Mouse (Mus musculus) myocyte (in vitro differentiated cells): ENCODE results near the gene Slc2a13. TPM values are rescaled to one million over a fixed set of nuclear protein-coding genes. Genes with fewer than 3 reads are reported as not detected.

Source experiments
- H3K27me3 ChIP-seq: one replicate; pipeline ENCODE4 v1.6.1; 2011; ENCODE audit not compliant: control insufficient read depth, insufficient read depth, insufficient read length
- H3K36me3 ChIP-seq: one replicate; pipeline ENCODE4 v1.6.1; 2011; ENCODE audit not compliant: control insufficient read depth, insufficient read depth
- H3K4me2 ChIP-seq: one replicate; pipeline ENCODE4 v1.6.1; 2011; ENCODE audit warnings: low read depth, control low read depth
- H3K4me3 ChIP-seq: one replicate; pipeline ENCODE4 v1.5.1; 2011; ENCODE audit warnings: mild to moderate bottlenecking, control low read depth, moderate library complexity
- H3K79me2 ChIP-seq: one replicate; pipeline ENCODE4 v1.6.1; 2011; ENCODE audit not compliant: control insufficient read depth, insufficient read depth
- H3ac ChIP-seq: one replicate; pipeline ENCODE4 v1.6.1; 2011; ENCODE audit not compliant: control insufficient read depth, insufficient read length
- CEBPB ChIP-seq: IDR thresholded peaks from 2 replicates; pipeline ENCODE4 v1.6.1; 2011; ENCODE audit warnings: mild to moderate bottlenecking, moderate library complexity; ENCODE audit not compliant: poor library complexity, insufficient read depth, severe bottlenecking
- E2F4 ChIP-seq: IDR thresholded peaks from one replicate; pipeline ENCODE4 v1.6.1; 2011; ENCODE audit warnings: mild to moderate bottlenecking, control low read depth, moderate library complexity; ENCODE audit not compliant: insufficient read depth
- MAX ChIP-seq: IDR thresholded peaks from one replicate; pipeline ENCODE4 v1.6.1; 2011; ENCODE audit warnings: low read depth, mild to moderate bottlenecking, control low read depth
- MYOD1 ChIP-seq, 3 experiments: IDR thresholded peaks; one replicate each; pipeline ENCODE4 v1.6.1; 2011; ENCODE audit warnings: control low read depth in 2 of 3, low read depth in 2 of 3, mild to moderate bottlenecking in 2 of 3, moderate library complexity in 1 of 3; ENCODE audit not compliant: insufficient read length in 2 of 3, control insufficient read depth in 1 of 3
- MYOG ChIP-seq, 3 experiments: IDR thresholded peaks; one replicate each; pipeline ENCODE4 v1.6.1; 2011; ENCODE audit warnings: control low read depth in 2 of 3, low read depth in 2 of 3, mild to moderate bottlenecking in 2 of 3; ENCODE audit not compliant: insufficient read length in 2 of 3, control insufficient read depth in 1 of 3, insufficient read depth in 1 of 3
- POLR2A ChIP-seq: IDR thresholded peaks from one replicate; pipeline ENCODE4 v1.6.1; 2011; ENCODE audit warnings: low read depth, mild to moderate bottlenecking, control low read depth, moderate library complexity; ENCODE audit not compliant: insufficient read length
- POLR2AphosphoS2 ChIP-seq: IDR thresholded peaks from one replicate; pipeline ENCODE4 v1.6.1; 2011; ENCODE audit warnings: low read depth, control low read depth; ENCODE audit not compliant: insufficient read length
- REST ChIP-seq: IDR thresholded peaks from one replicate; pipeline ENCODE4 v1.6.1; 2011; ENCODE audit warnings: mild to moderate bottlenecking, control low read depth, moderate library complexity; ENCODE audit not compliant: insufficient read depth, insufficient read length
- SRF ChIP-seq: IDR thresholded peaks from one replicate; pipeline ENCODE4 v1.6.1; 2011; ENCODE audit warnings: low read depth; ENCODE audit not compliant: control insufficient read depth, insufficient read length
- TCF12 ChIP-seq: IDR thresholded peaks from one replicate; pipeline ENCODE4 v1.6.1; 2011; ENCODE audit warnings: mild to moderate bottlenecking, control low read depth; ENCODE audit not compliant: poor library complexity, insufficient read depth, severe bottlenecking
- TCF3 ChIP-seq: IDR thresholded peaks from one replicate; pipeline ENCODE4 v1.6.1; 2011; ENCODE audit warnings: low read depth, control low read depth; ENCODE audit not compliant: insufficient read length
- USF1 ChIP-seq: IDR thresholded peaks from one replicate; pipeline ENCODE4 v1.6.1; 2011; ENCODE audit warnings: low read depth, mild to moderate bottlenecking, control low read depth, moderate library complexity
- polyA plus RNA-seq: library from polyadenylated mRNA; unstranded; fragments of >200 nt; fragmentation: generic; extraction: Trizol; gene quantifications from one replicate; pipeline ENCODE4 v1.2.1, GENCODE M21; 2012; ENCODE audit warnings: missing spikeins

The Slc2a13 gene
- polyA plus RNA-seq, 1 experiment, result 0.62 TPM

- no peaks in the 10 kb centered on the region for H3K79me2 ChIP-seq
- H3K4me2 ChIP-seq, result no peak overlapping the region
- H3K36me3 ChIP-seq, result no peaks in the 10 kb centered on the region
- H3K27me3 ChIP-seq, result no peaks in the 10 kb centered on the region
- H3ac ChIP-seq, result no peak overlapping the region
- TF ChIP-seq POLR2AphosphoS2, result no peak
- TF ChIP-seq CEBPB, result no peak
- no peak for TF ChIP-seq MYOG (IDR thresholded peaks at IDR 0.05; ENCODE audit: control insufficient read depth in 1 of 3, insufficient read depth in 1 of 3, insufficient read length in 2 of 3, low read depth in 2 of 3)
- TF ChIP-seq USF1, result no peak
- TF ChIP-seq POLR2A, result no peak
- no peak for TF ChIP-seq MYOD1 (IDR thresholded peaks at IDR 0.05; ENCODE audit: control insufficient read depth in 1 of 3, insufficient read length in 2 of 3, low read depth in 2 of 3)
- TF ChIP-seq REST, result no peak
- TF ChIP-seq TCF3, result no peak
- no peak overlapping the region for H3K4me3 ChIP-seq
Observed at GRCm38 (mm10) chr15:91369736-91370449, 203.2 kb downstream of the Slc2a13 start.

GRCm38 (mm10) chr15:91360495-91360894 is 212.6 kb downstream of the Slc2a13 start:
- Histone ChIP-seq H3K79me2 (no peaks in the 10 kb centered on the region), H3K4me2 (no peak overlapping the region), H3ac (no peak overlapping the region), H3K36me3 (no peaks in the 10 kb centered on the region), H3K27me3 (peaks cover 5% of the 10 kb centered on the region), H3K4me3 (no peak overlapping the region)
- TF ChIP-seq POLR2A (no peak), MYOG (IDR thresholded peaks at IDR 0.05; ENCODE audit: control insufficient read depth in 1 of 3, insufficient read depth in 1 of 3, insufficient read length in 2 of 3, low read depth in 2 of 3) (no peak), MYOD1 (IDR thresholded peaks at IDR 0.05; ENCODE audit: control insufficient read depth in 1 of 3, insufficient read length in 2 of 3, low read depth in 2 of 3) (no peak), E2F4 (no peak), REST (no peak)

GRCm38 (mm10) chr15:91351006-91351405 is 222.1 kb downstream of the Slc2a13 start:
- H3K4me3 ChIP-seq, result no peak overlapping the region
- H3K79me2 ChIP-seq, result no peaks in the 10 kb centered on the region
- H3ac ChIP-seq, result no peak overlapping the region
- no peak overlapping the region for H3K4me2 ChIP-seq
- H3K36me3 ChIP-seq, result no peaks in the 10 kb centered on the region
- TF ChIP-seq POLR2AphosphoS2 (no peak), MAX (no peak), E2F4 (no peak), TCF12 (no peak), REST (no peak), POLR2A (no peak), USF1 (no peak), SRF (no peak), TCF3 (no peak), CEBPB (no peak), MYOG (IDR thresholded peaks at IDR 0.05; ENCODE audit: control insufficient read depth in 1 of 3, insufficient read depth in 1 of 3, insufficient read length in 2 of 3, low read depth in 2 of 3) (no peak), MYOD1 (IDR thresholded peaks at IDR 0.05; ENCODE audit: control insufficient read depth in 1 of 3, insufficient read length in 2 of 3, low read depth in 2 of 3) (no peak)
- no peaks in the 10 kb centered on the region for H3K27me3 ChIP-seq

- H3K27me3 ChIP-seq, result no peaks in the 10 kb centered on the region
- H3K4me2 ChIP-seq, result no peak overlapping the region
- H3K79me2 ChIP-seq, result no peaks in the 10 kb centered on the region
- no peak overlapping the region for H3K4me3 ChIP-seq
- H3ac ChIP-seq, result no peak overlapping the region
- TF ChIP-seq TCF12, result no peak
- no peak for TF ChIP-seq MAX
- no peak for TF ChIP-seq USF1
- no peak for TF ChIP-seq TCF3
- TF ChIP-seq MYOD1 (IDR thresholded peaks at IDR 0.05; ENCODE audit: control insufficient read depth in 1 of 3, insufficient read length in 2 of 3, low read depth in 2 of 3), result no peak
- TF ChIP-seq E2F4, result no peak
- no peak for TF ChIP-seq POLR2A
- no peak for TF ChIP-seq REST
- TF ChIP-seq CEBPB, result no peak
- no peak for TF ChIP-seq SRF
- TF ChIP-seq MYOG (IDR thresholded peaks at IDR 0.05; ENCODE audit: control insufficient read depth in 1 of 3, insufficient read depth in 1 of 3, insufficient read length in 2 of 3, low read depth in 2 of 3), result no peak
- no peak for TF ChIP-seq POLR2AphosphoS2
- H3K36me3 ChIP-seq, result no peaks in the 10 kb centered on the region
Observed at GRCm38 (mm10) chr15:91338350-91338749, 234.7 kb downstream of the Slc2a13 start.
